Mouse (Mus musculus): ENCODE results near the gene Gm21750. TPM values are rescaled to one million over a fixed set of nuclear protein-coding genes. Genes with fewer than 3 reads are reported as not detected.

The Gm21750 gene
- polyA plus RNA-seq, 1 experiment from 2014 or later: not detected

DNA sequence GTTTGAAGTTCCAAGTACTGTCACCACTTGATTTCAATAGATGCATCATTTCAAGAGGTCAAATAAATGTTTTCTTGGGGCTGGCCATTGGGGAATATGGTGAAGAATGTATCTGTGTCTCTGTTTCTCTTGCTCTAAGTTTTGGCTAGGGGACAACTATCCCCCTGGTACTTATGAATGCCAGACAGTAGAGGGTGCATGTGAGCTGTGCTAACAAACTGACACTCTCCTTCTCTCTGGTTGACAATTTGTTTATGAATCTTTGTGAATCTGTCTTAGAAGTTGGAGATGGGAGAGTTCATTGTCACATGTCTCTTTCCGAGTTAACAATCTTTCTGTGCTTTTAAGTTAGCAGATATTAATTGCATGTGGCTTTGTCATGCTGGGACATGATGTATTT, 39.2 kb downstream of the Gm21750 start:
- H3K4me2 ChIP-seq: no peak overlapping the region
- H3K9me3 ChIP-seq: no peaks in the 10 kb centered on the region
- no peak; the same call in 1 of the 2 replicates for ATAC-seq (replicated peaks)
- H3K27ac ChIP-seq: no peak overlapping the region
- no peaks in the 10 kb centered on the region for H3K4me1 ChIP-seq
- H3K9ac ChIP-seq: no peak overlapping the region
- H3K27me3 ChIP-seq (replicated peaks): no peaks in the 10 kb centered on the region
- WGBS: 72% methylated on average over 1 of the region's 1 CpGs
- no peak overlapping the region for H3K4me3 ChIP-seq
- H3K36me3 ChIP-seq (replicated peaks): no peaks in the 10 kb centered on the region

DNA sequence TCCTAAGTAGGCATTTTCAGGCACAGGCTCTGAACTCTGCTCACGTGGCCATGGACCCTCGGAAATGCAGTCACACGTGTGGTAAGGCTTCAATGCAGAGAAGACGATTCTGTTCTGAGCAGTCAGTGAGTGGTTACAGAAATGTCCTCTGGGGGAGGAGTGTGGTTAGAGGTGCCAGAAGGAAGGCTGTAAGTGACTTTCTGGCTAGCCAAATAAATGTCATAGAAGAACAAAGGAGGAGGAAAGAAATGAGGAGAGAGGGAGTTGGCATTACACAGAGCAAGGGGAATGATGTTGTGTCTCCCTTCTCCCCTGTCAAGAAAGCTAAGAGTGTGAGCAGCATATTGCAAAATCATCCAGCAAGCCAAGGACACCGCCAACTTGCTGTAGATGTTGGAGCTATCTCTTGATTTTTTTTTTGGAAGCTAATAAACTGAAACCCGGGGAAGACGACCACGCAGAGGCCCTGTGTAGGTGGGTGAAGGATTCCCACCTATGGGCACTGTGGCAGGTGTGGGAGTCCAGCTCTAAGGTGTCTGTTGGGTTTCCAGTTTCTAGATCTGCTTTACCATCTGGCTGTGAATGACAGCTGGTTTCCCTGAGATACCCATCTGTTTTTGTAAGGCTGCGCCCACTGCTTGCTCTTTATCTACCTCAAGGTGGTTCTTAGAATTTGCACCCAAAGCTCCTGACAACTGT, 48.5 kb downstream of the Gm21750 start:
- H3K9me3 ChIP-seq: no peaks in the 10 kb centered on the region
- no peak overlapping the region for H3K27ac ChIP-seq
- no peak overlapping the region for H3K4me3 ChIP-seq
- H3K4me2 ChIP-seq: no peak overlapping the region
- no peaks in the 10 kb centered on the region for H3K36me3 ChIP-seq (replicated peaks)
- no peak overlapping the region for H3K9ac ChIP-seq
- ATAC-seq (replicated peaks): no peak
- H3K4me1 ChIP-seq: no peaks in the 10 kb centered on the region
- H3K27me3 ChIP-seq (replicated peaks): no peaks in the 10 kb centered on the region
- 92% methylated on average over 9 of the region's 9 CpGs for WGBS

Other genes starting within 250 kb of the Gm21750 start
- gene Med4, start 151.2 kb upstream of the Gm21750 start, polyA plus RNA-seq (2015; fragmentation: Nextera tagmentation; extraction: Ambion mirVana): 82.8 and 91.5 TPM in 2 replicates
- gene Sucla2, start 135.9 kb upstream of the Gm21750 start, polyA plus RNA-seq (2015; fragmentation: Nextera tagmentation; extraction: Ambion mirVana): 109 and 111 TPM in 2 replicates
- 7.1 and 8.2 TPM in 2 replicates for gene Nudt15, start 113.0 kb upstream of the Gm21750 start, polyA plus RNA-seq (2015; fragmentation: Nextera tagmentation; extraction: Ambion mirVana)